Mouse (Mus musculus) E14TG2a.4 (cell line): ENCODE results near the gene Celsr1.

ENCODE experiments used
- CTCF ChIP-seq: conservative IDR thresholded peaks from 2 replicates; pipeline ENCODE4 v1.5.1; 2014; ENCODE audit warnings: low read length
- NANOG ChIP-seq: IDR thresholded peaks from 2 replicates; pipeline ENCODE4 v1.6.1; 2014; ENCODE audit warnings: borderline replicate concordance, low read length, mixed read lengths
- POU5F1 ChIP-seq: IDR thresholded peaks from 2 replicates; pipeline ENCODE4 v1.6.1; 2014; ENCODE audit warnings: low read length, borderline replicate concordance

DNA sequence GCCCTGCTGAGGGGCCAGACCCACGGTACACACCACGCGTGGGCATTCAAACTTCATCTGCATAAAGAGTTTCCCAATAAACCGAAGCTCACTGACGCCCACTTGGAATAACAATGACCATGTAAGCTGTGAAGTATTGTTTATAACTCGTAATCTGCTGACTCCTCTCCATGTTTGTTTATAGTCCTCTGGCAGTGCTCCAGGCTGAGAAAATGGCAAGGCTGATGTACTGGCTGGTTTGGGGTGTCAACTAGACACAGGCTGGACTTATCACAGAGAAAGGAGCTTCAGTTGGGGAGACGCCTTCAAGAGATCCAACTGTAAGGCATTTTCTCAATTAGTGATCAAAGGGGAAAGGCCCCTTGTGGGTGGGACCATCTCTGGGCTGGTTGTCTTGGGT lies 18.6 kb downstream of the Celsr1 start:
- TF ChIP-seq CTCF (no peak), NANOG (no peak), POU5F1 (no peak)
